Mouse (Mus musculus) hindlimb bud, embryonic 11.5 days (tissue): ENCODE results near the gene Lgr4.

Experiments used
- DNase-seq: peaks from one replicate; pipeline ENCODE4 v3.0.0-alpha.2; 2012; ENCODE audit warnings: low read depth, low spot score; ENCODE audit errors: extremely low spot score

Gene Lgr4

GRCm38 (mm10) chr2:109972922-109973321 lies 55.5 kb downstream of the Lgr4 start:
- DNase-seq: no peak

- DNase-seq: no peak
Observed at GRCm38 (mm10) chr2:109974807-109975206, 57.4 kb downstream of the Lgr4 start.

GRCm38 (mm10) chr2:109976181-109976580 lies 58.7 kb downstream of the Lgr4 start:
- no peak for DNase-seq

GRCm38 (mm10) chr2:109977322-109977721 lies 59.9 kb downstream of the Lgr4 start:
- no peak for DNase-seq

GRCm38 (mm10) chr2:109979209-109979608 lies 61.8 kb downstream of the Lgr4 start:
- no peak for DNase-seq

- no peak for DNase-seq
Observed at GRCm38 (mm10) chr2:109983435-109983834, 66.0 kb downstream of the Lgr4 start.

GRCm38 (mm10) chr2:109984930-109985329 lies 67.5 kb downstream of the Lgr4 start:
- DNase-seq: no peak

- DNase-seq: no peak
Observed at GRCm38 (mm10) chr2:109985560-109985959, 68.1 kb downstream of the Lgr4 start.

- DNase-seq: no peak
Observed at GRCm38 (mm10) chr2:109986036-109986785, 68.8 kb downstream of the Lgr4 start.

GRCm38 (mm10) chr2:109987946-109988345 lies 70.5 kb downstream of the Lgr4 start:
- DNase-seq: no peak

- no peak for DNase-seq
Observed at GRCm38 (mm10) chr2:109989196-109989595, 71.7 kb downstream of the Lgr4 start.

- DNase-seq: no peak
Observed at GRCm38 (mm10) chr2:109989679-109990473, 72.4 kb downstream of the Lgr4 start.

- no peak for DNase-seq
Observed at GRCm38 (mm10) chr2:109991754-109992153, 74.3 kb downstream of the Lgr4 start.

- no peak for DNase-seq
Observed at GRCm38 (mm10) chr2:109992448-109993073, 75.1 kb downstream of the Lgr4 start.

GRCm38 (mm10) chr2:109993404-109993803 lies 76.0 kb downstream of the Lgr4 start:
- DNase-seq: no peak

- no peak for DNase-seq
Observed at GRCm38 (mm10) chr2:109995061-109995460, 77.6 kb downstream of the Lgr4 start.

GRCm38 (mm10) chr2:109996411-109996810 lies 79.0 kb downstream of the Lgr4 start:
- DNase-seq: no peak

- no peak for DNase-seq
Observed at GRCm38 (mm10) chr2:110004668-110005067, 87.2 kb downstream of the Lgr4 start.

GRCm38 (mm10) chr2:110005164-110005563 lies 87.7 kb downstream of the Lgr4 start:
- DNase-seq: no peak

GRCm38 (mm10) chr2:110005596-110006239 lies 88.3 kb downstream of the Lgr4 start:
- DNase-seq: no peak
